Mouse (Mus musculus): ENCODE measurements around the gene Nmt1. TPM values are rescaled to one million over a fixed set of nuclear protein-coding genes. Genes with fewer than 3 reads are reported as not detected.

Gene Nmt1
- polyA plus RNA-seq, 1 experiment from 2014 or later, result 50.5 TPM

DNA sequence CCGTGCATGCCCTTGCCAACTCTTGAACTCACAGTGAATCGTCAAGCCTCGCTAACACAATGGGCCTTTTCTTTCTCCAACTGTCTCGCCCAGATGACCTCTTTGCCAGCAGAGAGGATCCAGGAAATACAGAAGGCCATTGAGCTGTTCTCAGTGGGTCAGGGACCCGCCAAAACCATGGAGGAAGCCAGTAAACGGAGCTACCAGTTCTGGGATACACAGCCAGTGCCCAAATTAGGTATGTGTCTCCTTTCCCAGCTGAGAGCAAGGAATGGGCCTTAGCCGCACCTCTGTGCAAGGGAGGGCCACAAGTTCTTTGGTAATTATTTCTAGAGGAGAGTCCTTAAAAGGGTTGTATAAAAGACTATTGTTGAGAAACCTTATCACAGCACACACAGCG lies 18.3 kb downstream of the Nmt1 start:
- TF ChIP-seq EP300 (IDR thresholded peaks at IDR 0.05), result no peak
- no peak for TF ChIP-seq CTCF (IDR thresholded peaks at IDR 0.05)
- no peaks in the 10 kb centered on the region for H3K4me1 ChIP-seq (ENCODE audit: insufficient read depth, low read depth, low read length)
- 56% methylated on average over 8 of the region's 8 CpGs for WGBS
- H3K27me3 ChIP-seq (replicated peaks; ENCODE audit: insufficient read depth, low read length), result no peaks in the 10 kb centered on the region
- H3K9me3 ChIP-seq (ENCODE audit: low read length), result no peaks in the 10 kb centered on the region
- no peak overlapping the region for H3K9ac ChIP-seq (replicated peaks; ENCODE audit: low read depth)
- DNase-seq (ENCODE audit: low spot score), result no peak
- H3K36me3 ChIP-seq (ENCODE audit: insufficient read depth, low read length), result peaks cover 7% of the 10 kb centered on the region; the same call in 1 of the 2 replicates
- no peak overlapping the region for H3K4me2 ChIP-seq (replicated peaks; ENCODE audit: low read depth, low read length)
- H3K27ac ChIP-seq (ENCODE audit: low read length), result no peak overlapping the region
- peak; percentile 27; the same call in 1 of the 2 replicates for ATAC-seq
- no peak overlapping the region for H3K4me3 ChIP-seq (ENCODE audit: low read depth, low read length)

DNA sequence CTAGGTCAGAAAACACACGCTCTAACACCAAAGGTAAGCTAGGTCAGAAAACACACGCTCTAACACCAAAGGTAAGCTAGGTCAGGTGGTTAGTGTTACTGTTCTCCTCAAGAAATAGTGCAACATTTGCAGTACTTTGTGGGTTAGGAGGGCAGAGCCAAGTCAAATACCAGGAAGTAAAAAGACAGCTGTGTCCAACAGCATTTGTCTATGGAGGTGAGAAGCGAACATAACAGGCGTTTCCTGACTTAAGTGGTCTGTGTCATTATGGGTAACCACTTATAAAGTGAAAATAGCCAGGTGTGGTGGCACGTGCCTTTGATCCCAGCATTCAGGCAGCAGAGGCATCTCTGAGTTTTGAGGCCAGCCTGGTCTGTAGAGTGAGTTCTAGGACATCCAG lies 21.6 kb downstream of the Nmt1 start:
- no peak overlapping the region for H3K27ac ChIP-seq (ENCODE audit: low read length)
- no peaks in the 10 kb centered on the region for H3K4me1 ChIP-seq (ENCODE audit: insufficient read depth, low read depth, low read length)
- no peak overlapping the region for H3K9ac ChIP-seq (replicated peaks; ENCODE audit: low read depth)
- no peak overlapping the region for H3K4me2 ChIP-seq (replicated peaks; ENCODE audit: low read depth, low read length)
- peak; percentile 49 for DNase-seq (ENCODE audit: low spot score)
- ATAC-seq, result peak; percentile 6; the same call in 1 of the 2 replicates
- TF ChIP-seq CTCF (IDR thresholded peaks at IDR 0.05) (no peak), EP300 (IDR thresholded peaks at IDR 0.05) (no peak)
- WGBS, result 64% methylated on average over 5 of the region's 5 CpGs
- no peaks in the 10 kb centered on the region for H3K27me3 ChIP-seq (replicated peaks; ENCODE audit: insufficient read depth, low read length)
- peaks cover 7% of the 10 kb centered on the region; the same call in 1 of the 2 replicates for H3K36me3 ChIP-seq (ENCODE audit: insufficient read depth, low read length)
- H3K9me3 ChIP-seq (ENCODE audit: low read length), result no peaks in the 10 kb centered on the region
- no peak overlapping the region for H3K4me3 ChIP-seq (ENCODE audit: low read depth, low read length)

DNA sequence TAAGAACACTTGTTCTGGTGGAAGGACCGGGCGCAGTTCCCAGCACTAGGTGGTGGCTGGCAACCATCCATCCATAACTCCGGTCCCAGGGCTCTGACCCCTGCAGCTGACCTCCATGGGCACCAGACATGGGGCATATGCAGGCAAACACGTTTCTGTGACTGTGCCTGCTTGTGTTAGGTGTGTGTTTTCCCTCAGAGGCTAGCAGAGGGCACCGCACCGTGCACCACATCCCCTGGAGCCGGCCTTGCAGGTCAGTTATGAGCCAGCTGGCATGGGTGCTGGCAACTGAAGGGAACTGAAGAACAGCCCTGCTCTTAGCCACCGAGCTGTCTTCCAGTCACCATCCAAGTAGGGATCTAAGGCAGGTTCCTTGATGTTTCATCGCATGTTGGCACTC lies 22.2 kb downstream of the Nmt1 start:
- no peak for TF ChIP-seq CTCF (IDR thresholded peaks at IDR 0.05)
- TF ChIP-seq EP300 (IDR thresholded peaks at IDR 0.05), result no peak
- Histone ChIP-seq H3K27ac (ENCODE audit: low read length) (no peak overlapping the region), H3K4me3 (ENCODE audit: low read depth, low read length) (no peak overlapping the region), H3K4me1 (ENCODE audit: insufficient read depth, low read depth, low read length) (no peaks in the 10 kb centered on the region), H3K4me2 (replicated peaks; ENCODE audit: low read depth, low read length) (no peak overlapping the region), H3K36me3 (ENCODE audit: insufficient read depth, low read length) (peaks cover 8% of the 10 kb centered on the region; the same call in 1 of the 2 replicates), H3K9ac (replicated peaks; ENCODE audit: low read depth) (no peak overlapping the region), H3K9me3 (ENCODE audit: low read length) (no peaks in the 10 kb centered on the region), H3K27me3 (replicated peaks; ENCODE audit: insufficient read depth, low read length) (no peaks in the 10 kb centered on the region)
- 83% methylated on average over 9 of the region's 9 CpGs for WGBS
- DNase-seq (ENCODE audit: low spot score) (no peak), ATAC-seq (no peak)

DNA sequence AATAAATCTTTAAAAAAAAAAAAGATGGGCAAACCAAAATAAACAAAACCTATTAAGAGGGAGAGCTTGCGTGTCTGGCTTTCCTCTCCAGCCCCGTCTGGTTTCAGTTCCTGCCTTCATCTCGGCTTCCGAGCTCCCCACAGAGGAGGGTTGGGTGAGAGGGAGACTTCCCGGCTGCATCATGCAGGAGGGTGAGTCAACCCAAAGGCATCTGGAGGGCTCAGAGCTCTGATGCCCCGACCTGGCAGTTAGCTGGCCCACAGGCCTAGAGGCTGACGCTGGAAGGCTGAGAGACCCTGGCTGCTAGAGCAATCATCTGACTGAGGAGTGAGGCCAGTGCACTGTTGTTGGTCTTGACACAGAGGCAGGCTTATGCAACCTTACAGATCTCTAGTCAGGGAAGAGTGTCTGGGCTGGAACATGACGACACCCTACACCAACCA lies 23.3 kb downstream of the Nmt1 start:
- ATAC-seq (peak; percentile 94), DNase-seq (ENCODE audit: low spot score) (peak; percentile 90)
- Histone ChIP-seq H3K4me1 (ENCODE audit: insufficient read depth, low read depth, low read length) (no peaks in the 10 kb centered on the region), H3K9me3 (ENCODE audit: low read length) (no peaks in the 10 kb centered on the region), H3K27me3 (replicated peaks; ENCODE audit: insufficient read depth, low read length) (no peaks in the 10 kb centered on the region), H3K4me3 (ENCODE audit: low read depth, low read length) (no peak overlapping the region), H3K4me2 (replicated peaks; ENCODE audit: low read depth, low read length) (no peak overlapping the region), H3K36me3 (ENCODE audit: insufficient read depth, low read length) (peaks cover 16% of the 10 kb centered on the region; the same call in 1 of the 2 replicates), H3K27ac (ENCODE audit: low read length) (peak overlapping the region; percentile 49; the same call in 1 of the 2 replicates), H3K9ac (replicated peaks; ENCODE audit: low read depth) (no peak overlapping the region)
- TF ChIP-seq CTCF (IDR thresholded peaks at IDR 0.05) (peak; percentile 1; the same call in 1 of the 2 replicates), EP300 (IDR thresholded peaks at IDR 0.05) (no peak)
- WGBS, result 18% methylated on average over 8 of the region's 8 CpGs

DNA sequence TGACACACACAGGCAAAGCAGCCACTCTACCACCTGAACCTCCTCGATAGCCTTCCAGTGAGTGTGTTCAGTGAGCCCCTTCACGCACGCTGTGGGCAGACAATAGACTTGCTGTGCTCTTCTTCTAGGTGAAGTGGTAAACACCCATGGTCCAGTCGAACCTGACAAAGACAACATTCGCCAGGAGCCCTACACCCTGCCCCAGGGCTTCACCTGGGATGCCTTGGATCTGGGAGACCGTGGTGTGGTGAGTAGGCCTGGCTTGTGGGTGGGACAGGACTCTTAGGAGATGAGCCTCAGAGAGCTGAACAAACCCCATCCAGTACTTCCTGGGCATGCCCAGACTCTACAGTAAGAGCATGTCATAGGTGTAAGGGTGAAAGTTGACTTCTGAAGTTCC lies 24.1 kb downstream of the Nmt1 start:
- ATAC-seq, result no peak
- Histone ChIP-seq H3K36me3 (ENCODE audit: insufficient read depth, low read length) (peaks cover 21% of the 10 kb centered on the region; the same call in 1 of the 2 replicates), H3K27ac (ENCODE audit: low read length) (peak overlapping the region; percentile 49; the same call in 1 of the 2 replicates), H3K4me1 (ENCODE audit: insufficient read depth, low read depth, low read length) (no peaks in the 10 kb centered on the region), H3K4me2 (replicated peaks; ENCODE audit: low read depth, low read length) (no peak overlapping the region), H3K9me3 (ENCODE audit: low read length) (no peaks in the 10 kb centered on the region), H3K9ac (replicated peaks; ENCODE audit: low read depth) (no peak overlapping the region), H3K27me3 (replicated peaks; ENCODE audit: insufficient read depth, low read length) (no peaks in the 10 kb centered on the region), H3K4me3 (ENCODE audit: low read depth, low read length) (no peak overlapping the region)
- no peak for DNase-seq (ENCODE audit: low spot score)
- TF ChIP-seq EP300 (IDR thresholded peaks at IDR 0.05), result no peak
- TF ChIP-seq CTCF (IDR thresholded peaks at IDR 0.05), result no peak
- WGBS, result 88% methylated on average over 6 of the region's 6 CpGs

DNA sequence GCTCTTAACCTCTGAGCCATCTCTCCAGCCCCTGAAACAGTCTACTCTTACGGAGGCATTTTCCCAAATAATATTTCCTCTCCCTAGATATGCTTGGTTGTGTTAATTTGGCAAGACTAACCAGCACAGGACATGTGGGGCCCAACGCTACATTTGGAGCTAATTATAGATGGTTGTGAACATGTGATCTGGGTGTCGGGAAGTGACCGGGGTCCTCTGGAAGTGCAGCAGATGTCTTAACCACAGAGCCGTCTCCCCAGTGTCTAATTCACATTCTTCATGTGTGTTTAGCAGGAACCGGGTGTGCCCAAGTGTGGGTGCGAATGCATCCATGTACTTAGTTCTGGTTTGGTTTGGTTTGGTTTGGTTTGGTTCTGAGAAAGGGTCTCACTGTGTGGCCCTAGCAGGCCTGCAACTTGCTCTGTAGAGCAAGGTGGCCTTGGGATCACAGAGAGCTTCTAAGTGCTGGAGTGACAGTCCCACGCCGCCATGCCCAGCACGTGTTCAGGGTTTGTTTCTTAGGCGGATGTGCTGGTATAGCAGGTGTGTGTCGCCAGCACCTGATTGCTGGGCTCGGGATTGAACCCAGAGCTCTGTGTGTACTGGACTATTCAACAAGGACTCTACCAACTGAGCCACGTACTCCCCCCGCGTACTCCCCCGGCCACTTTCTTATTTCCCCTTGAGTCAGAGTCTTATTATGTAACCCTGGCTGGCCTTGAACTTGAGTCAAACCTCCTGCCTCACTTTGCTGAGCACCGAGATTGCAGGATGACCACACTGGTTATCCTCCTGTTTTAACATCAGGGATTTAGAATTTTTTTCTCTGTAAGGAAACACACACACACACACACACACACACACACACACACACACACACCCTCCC lies 25.4 kb downstream of the Nmt1 start:
- Histone ChIP-seq H3K9ac (replicated peaks; ENCODE audit: low read depth) (no peak overlapping the region), H3K4me2 (replicated peaks; ENCODE audit: low read depth, low read length) (no peak overlapping the region), H3K4me1 (ENCODE audit: insufficient read depth, low read depth, low read length) (no peaks in the 10 kb centered on the region), H3K36me3 (ENCODE audit: insufficient read depth, low read length) (peaks cover 25% of the 10 kb centered on the region), H3K27ac (ENCODE audit: low read length) (no peak overlapping the region), H3K9me3 (ENCODE audit: low read length) (no peaks in the 10 kb centered on the region), H3K27me3 (replicated peaks; ENCODE audit: insufficient read depth, low read length) (no peaks in the 10 kb centered on the region), H3K4me3 (ENCODE audit: low read depth, low read length) (no peak overlapping the region)
- no peak for ATAC-seq
- TF ChIP-seq EP300 (IDR thresholded peaks at IDR 0.05) (no peak), CTCF (IDR thresholded peaks at IDR 0.05) (no peak)
- no peak for DNase-seq (ENCODE audit: low spot score)
- WGBS, result 88% methylated on average over 18 of the region's 18 CpGs
